Mouse (Mus musculus): Measurements from ENCODE around the gene 1700016D06Rik.

Gene 1700016D06Rik

DNA sequence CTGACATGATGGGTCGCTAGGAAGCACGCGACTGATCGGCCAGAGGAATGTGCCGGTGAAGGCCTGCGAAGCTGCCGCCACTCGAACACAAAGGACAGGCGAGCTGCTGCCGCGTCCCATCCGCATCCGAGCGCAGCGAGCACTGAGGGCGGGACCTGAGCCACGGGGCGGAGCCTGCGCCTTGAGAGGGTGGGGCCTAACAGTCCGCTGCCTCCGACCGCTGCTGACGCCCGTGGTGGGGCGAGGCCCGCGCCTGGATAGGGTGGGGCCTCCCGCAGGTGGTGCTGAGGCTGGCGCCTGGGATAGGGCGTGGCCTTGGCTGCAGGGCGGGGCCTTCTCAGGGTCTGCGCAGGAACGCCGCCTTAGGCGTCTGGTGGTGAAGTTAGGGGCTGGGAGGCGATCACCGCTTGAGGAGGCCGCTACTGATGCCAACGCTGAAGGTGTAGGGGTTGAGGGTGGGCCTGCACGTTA, 65.2 kb downstream of the 1700016D06Rik start, which contains the start of gene Ankrd10:
Ankrd10 (minus strand) TSS at position 147 of the 471 bp plus-strand sequence.
- in situ Hi-C loops (cut with MboI, MseI) = loop anchor here (10.0 kb wide), 1 partner anchor 1039 kb away; the partner anchor contains the start of gene Tubgcp3

GRCm38 (mm10) chr8:11635012-11635577, 65.8 kb downstream of the 1700016D06Rik start:
- in situ Hi-C loops (cut with MboI, MseI) = loop anchor here (10.0 kb wide), 1 partner anchor 1040 kb away; the partner anchor contains the start of gene Tubgcp3

DNA sequence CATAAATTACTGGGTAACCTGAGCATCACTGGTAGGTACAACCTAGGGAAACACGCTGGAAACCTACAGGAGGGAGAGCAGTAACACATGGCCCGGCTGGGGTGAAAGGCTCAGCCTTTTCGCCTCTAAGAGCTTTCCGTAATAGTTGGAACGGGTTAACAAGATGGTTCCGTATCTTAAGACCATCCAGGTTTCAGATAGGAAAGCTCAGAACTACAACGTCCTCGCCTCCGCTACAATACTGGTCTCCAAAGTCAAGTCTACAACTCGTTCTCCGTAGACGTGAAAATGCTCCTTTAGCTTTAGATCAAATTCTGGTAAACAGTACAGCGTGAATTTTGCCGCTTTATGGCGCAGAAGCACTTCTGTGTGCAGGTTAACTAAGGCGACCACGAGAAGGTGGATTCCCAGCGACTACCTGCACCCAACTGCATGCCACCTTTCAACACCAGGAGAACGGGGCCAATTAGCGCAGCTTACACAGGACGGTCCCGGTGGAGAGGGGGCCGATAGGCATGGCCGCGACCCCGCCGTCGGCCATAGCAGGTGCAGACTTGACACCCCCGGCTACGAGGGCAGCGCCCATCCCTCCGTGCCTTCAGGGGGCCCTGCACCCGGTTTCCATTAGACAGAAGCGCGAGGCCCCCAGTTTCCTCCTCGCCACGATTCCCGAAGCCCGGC, 66.4 kb downstream of the 1700016D06Rik start:
- in situ Hi-C loops (cut with MboI, MseI) = loop anchor here (10.0 kb wide), 1 partner anchor 1040 kb away; the partner anchor contains the start of gene Tubgcp3

- in situ Hi-C loops (cut with MboI, MseI) = loop anchor here (10.0 kb wide), 1 partner anchor 1041 kb away; the partner anchor contains the start of gene Tubgcp3
Measured at GRCm38 (mm10) chr8:11633414-11633813, 67.4 kb downstream of the 1700016D06Rik start.

DNA sequence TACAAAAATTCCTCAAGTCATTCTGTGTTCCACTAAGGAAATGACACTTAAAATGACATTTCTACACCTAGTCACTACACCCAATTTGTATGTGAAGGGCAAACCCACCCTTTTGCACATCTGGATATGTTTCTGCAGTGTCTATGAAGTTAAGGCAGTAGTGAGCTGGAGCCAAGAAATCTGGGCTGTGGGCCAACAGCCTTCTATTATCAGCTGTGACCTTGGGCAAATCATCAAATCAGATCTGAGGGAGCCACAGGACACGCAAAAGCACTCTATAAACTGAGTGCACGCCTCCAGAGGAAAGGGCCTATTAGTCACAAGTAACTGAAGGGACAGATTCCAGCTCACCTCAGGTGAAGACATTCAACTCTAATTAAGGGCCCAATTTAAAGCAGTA, 68.5 kb downstream of the 1700016D06Rik start:
- in situ Hi-C loops (cut with MboI, MseI) = loop anchor here (10.0 kb wide), 1 partner anchor 1042 kb away; the partner anchor contains the start of gene Tubgcp3

DNA sequence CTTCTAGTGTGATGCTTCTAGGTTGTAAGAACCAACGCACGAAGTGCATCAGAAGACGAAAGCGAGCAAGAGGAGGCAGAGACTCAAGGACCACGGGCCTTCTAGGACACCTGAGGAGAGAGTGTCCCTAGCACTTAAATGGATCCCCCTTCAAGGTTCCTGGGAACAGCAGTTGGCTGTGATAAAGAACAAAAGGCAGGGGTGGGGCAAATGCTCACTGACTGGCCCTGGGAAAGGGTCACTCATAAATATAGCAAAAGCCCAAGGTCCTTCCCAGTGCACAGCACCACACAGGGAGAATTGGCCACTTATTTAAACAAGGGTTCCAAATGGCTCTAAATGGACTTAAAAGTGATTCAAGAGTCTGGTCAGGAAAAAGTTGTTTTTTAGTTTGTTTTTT, 71.7 kb downstream of the 1700016D06Rik start:
- in situ Hi-C loops (cut with MboI, MseI) = no loop called here

DNA sequence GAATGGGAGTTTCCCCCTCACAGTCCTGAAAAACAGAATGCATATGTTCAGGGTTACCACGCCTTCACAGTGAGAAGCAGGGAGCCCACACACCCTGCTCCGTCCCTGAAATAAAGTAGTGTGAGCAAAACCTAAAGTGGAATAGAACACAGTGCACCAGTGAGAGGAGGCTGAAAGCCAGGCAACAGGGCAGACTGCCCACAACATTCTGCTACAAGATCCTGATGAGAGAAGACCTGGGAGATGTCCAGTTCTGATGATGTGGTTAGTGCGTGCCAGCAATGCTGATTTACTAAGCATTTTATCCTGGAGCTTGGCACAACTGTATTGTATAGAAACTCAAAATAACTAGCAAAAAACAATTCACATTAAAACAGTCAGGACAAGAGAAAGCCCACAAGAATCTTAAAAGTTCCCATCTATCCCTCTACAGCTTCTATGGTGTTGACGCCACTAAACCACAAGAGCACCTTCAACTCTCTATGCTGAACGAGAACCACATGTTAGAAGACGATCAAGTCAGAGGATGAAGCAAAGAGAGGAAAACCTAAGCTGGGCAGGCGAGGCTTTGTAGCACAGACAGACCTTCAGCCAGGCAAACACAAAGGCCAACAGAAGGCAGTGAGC, 72.2 kb downstream of the 1700016D06Rik start:
- in situ Hi-C loops (cut with MboI, MseI) = no loop called here

DNA sequence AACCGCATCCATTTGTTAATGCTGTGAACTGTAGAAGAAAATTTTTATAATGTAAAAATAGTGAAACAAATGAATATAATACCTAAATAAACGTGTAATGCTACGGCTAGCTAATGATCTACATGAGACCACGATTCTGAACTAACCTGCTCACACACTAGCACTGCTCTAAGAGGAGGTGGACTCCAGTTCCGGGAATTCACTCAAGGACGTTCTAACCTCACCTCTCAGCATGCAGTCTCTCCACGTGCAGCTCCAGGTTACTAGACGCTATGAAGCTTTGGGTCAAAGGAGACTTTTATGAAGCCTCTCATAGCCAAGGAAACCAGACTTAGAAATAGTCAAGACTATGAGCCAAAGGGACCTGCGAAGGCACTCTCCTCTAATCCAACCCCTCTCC, 73.1 kb downstream of the 1700016D06Rik start:
- in situ Hi-C loops (cut with MboI, MseI) = no loop called here

GRCm38 (mm10) chr8:11625084-11625483, 75.8 kb downstream of the 1700016D06Rik start:
- in situ Hi-C loops (cut with MboI, MseI) = no loop called here

DNA sequence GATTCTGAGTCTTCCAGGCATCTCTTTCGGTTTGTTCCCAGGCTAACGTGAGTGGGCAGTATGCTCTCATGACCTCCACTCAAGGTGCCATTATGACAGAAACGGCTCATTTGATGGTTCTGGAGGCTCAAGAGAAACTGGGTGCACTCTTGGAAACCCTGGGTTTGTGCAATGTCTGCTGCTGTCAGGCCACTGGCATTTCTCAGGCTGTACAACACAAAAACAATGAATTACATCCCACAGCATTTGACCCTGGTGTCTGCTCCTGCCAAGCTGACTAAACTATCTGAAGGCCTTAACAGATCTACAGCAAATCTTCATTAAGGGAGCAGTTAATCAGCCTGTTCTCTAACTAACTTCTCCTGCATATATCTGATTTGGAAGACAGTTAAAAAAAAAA, 81.8 kb downstream of the 1700016D06Rik start:
- in situ Hi-C loops (cut with MboI, MseI) = no loop called here

GRCm38 (mm10) chr8:11618063-11618462, 82.8 kb downstream of the 1700016D06Rik start:
- in situ Hi-C loops (cut with MboI, MseI) = no loop called here

- in situ Hi-C loops (cut with MboI, MseI) = no loop called here
Measured at GRCm38 (mm10) chr8:11616294-11616693, 84.6 kb downstream of the 1700016D06Rik start.

GRCm38 (mm10) chr8:11614126-11614835, 86.6 kb downstream of the 1700016D06Rik start:
- in situ Hi-C loops (cut with MboI, MseI) = no loop called here

- in situ Hi-C loops (cut with MboI, MseI) = no loop called here
Measured at GRCm38 (mm10) chr8:11608848-11609247, 92.0 kb downstream of the 1700016D06Rik start.
